Mouse (Mus musculus): Measurements from ENCODE around the gene Nol11. TPM values are rescaled to one million over a fixed set of nuclear protein-coding genes. Genes with fewer than 3 reads are reported as not detected.

The Nol11 gene
- total and polyA plus RNA-seq, 3 experiments = 58.5 to 110 (median 93.8) TPM

- Histone ChIP-seq H3K27me3 (ENCODE audit: control insufficient read depth in 1 of 2, insufficient read depth in 2 of 2, low read length in 2 of 2) (no peaks in the 10 kb centered on the region), H3K79me2 (ENCODE audit: control insufficient read depth, insufficient read depth, low read length, poor library complexity) (peaks cover 43% of the 10 kb centered on the region), H3K4me1 (ENCODE audit: control insufficient read depth in 1 of 2, insufficient read depth in 2 of 2, low read length in 2 of 2) (peaks cover 0 to 7% of the 10 kb centered on the region in 2 experiments; a peak in 3 of 4 replicates), H3K36me3 (ENCODE audit: control insufficient read depth in 1 of 2, insufficient read depth in 2 of 2, low read length in 2 of 2) (peaks cover 0 to 19% of the 10 kb centered on the region in 2 experiments; a peak in 2 of 4 replicates), H3K9me3 (replicated peaks; ENCODE audit: insufficient read depth, low read length) (no peaks in the 10 kb centered on the region), H3K4me3 (ENCODE audit: control insufficient read depth in 1 of 2, insufficient read depth in 1 of 2, low read depth in 2 of 2, low read length in 2 of 2) (peak within 1 kb of the TSS; percentile 94 to 97), H3K9ac (ENCODE audit: control insufficient read depth, low read depth, low read length, poor library complexity, severe bottlenecking) (peak within 1 kb of the TSS; percentile 82), H3K27ac (ENCODE audit: control insufficient read depth, low read depth, low read length) (peak within 1 kb of the TSS; percentile 68)
- TF ChIP-seq TBP (IDR thresholded peaks at IDR 0.05; ENCODE audit: low read depth, low read length) (peak; percentile 65), MAZ (IDR thresholded peaks at IDR 0.05; ENCODE audit: low read depth, low read length) (peak; percentile 73; the same call in 1 of the 2 replicates), ETS1 (IDR thresholded peaks at IDR 0.05; ENCODE audit: low read depth, low read length) (no peak), RAD21 (IDR thresholded peaks at IDR 0.05; ENCODE audit: low read depth, low read length) (peak; percentile 13; the same call in 1 of the 2 replicates), POLR2AphosphoS5 (IDR thresholded peaks at IDR 0.05; ENCODE audit: borderline replicate concordance, low read depth, low read length) (no peak), SIN3A (IDR thresholded peaks at IDR 0.05; ENCODE audit: low read length) (0 out of 2 replicates have a peak, but pooled peaks have one; percentile 20), POLR2A (IDR thresholded peaks at IDR 0.05; ENCODE audit: control insufficient read depth in 1 of 2, insufficient read depth in 1 of 2, low read depth in 1 of 2, low read length in 2 of 2, poor library complexity in 1 of 2) (peak in 1 of 2 experiments; percentile 80; a peak in 2 of 4 replicates), BHLHE40 (IDR thresholded peaks at IDR 0.05; ENCODE audit: borderline replicate concordance, low read depth, low read length) (peak; percentile 95), HCFC1 (IDR thresholded peaks at IDR 0.05; ENCODE audit: low read depth, low read length) (peak; percentile 59), NELFE (IDR thresholded peaks at IDR 0.05; ENCODE audit: low read depth, low read length) (peak; percentile 64), ELF1 (IDR thresholded peaks at IDR 0.05; ENCODE audit: low read depth, low read length) (no peak), CHD1 (IDR thresholded peaks at IDR 0.05; ENCODE audit: low read depth, low read length) (no peak), SMC3 (IDR thresholded peaks at IDR 0.05; ENCODE audit: low read depth, low read length) (peak; percentile 34; the same call in 1 of the 2 replicates), MAX (IDR thresholded peaks at IDR 0.05; ENCODE audit: low read length) (peak; percentile 82; the same call in 1 of the 2 replicates), USF2 (IDR thresholded peaks at IDR 0.05; ENCODE audit: borderline replicate concordance in 1 of 2, insufficient read depth in 1 of 2, low read depth in 1 of 2, low read length in 2 of 2) (peak; percentile 67 to 88; a peak in 3 of 4 replicates), USF1 (IDR thresholded peaks at IDR 0.05; ENCODE audit: low read depth, low read length) (peak; percentile 95), CTCF (IDR thresholded peaks at IDR 0.05 in 2 of 3, conservative IDR thresholded peaks at IDR 0.05 in 1 of 3; ENCODE audit: control insufficient read depth in 1 of 3, insufficient read depth in 1 of 3, low read depth in 2 of 3, low read length in 3 of 3, poor library complexity in 1 of 3, severe bottlenecking in 1 of 3) (peak in 2 of 3 experiments; percentile 74 to 99), NRF1 (IDR thresholded peaks at IDR 0.05; ENCODE audit: insufficient read depth, low read depth, low read length, poor library complexity, severe bottlenecking) (peak; percentile 55; the same call in 1 of the 2 replicates), ZMIZ1 (IDR thresholded peaks at IDR 0.05; ENCODE audit: low read depth, low read length) (peak; percentile 69; the same call in 1 of the 2 replicates), TCF12 (IDR thresholded peaks at IDR 0.05; ENCODE audit: low read depth, low read length) (peak; percentile 76), RCOR1 (IDR thresholded peaks at IDR 0.05; ENCODE audit: low read depth, low read length) (no peak)
- DNase-seq (ENCODE audit: low read depth, low spot score) = peak; percentile 92
These were observed 57.3 kb downstream of the Nol11 start, which contains the start of gene Bptf for GRCm38 (mm10) chr11:107131749-107132421. TSS of gene Bptf (minus strand) at chr11:107132127.

All from MEL (cell line).